Mouse (Mus musculus) hindbrain, embryonic 10.5 days (tissue): Measurements from ENCODE around the gene Rnf212. TPM values are rescaled to one million over a fixed set of nuclear protein-coding genes. Genes with fewer than 3 reads are reported as not detected.

Source experiments
- DNase-seq: peaks from one replicate; pipeline ENCODE4 v3.0.0-alpha.2; 2017; ENCODE audit warnings: low spot score
- H3K27ac ChIP-seq: fragments of 300-500 bp; sonication (generic); 2 replicates; pipeline ENCODE4 v1.5.1; 2016; ENCODE audit warnings: mild to moderate bottlenecking, moderate library complexity
- H3K27me3 ChIP-seq: fragments of 300-500 bp; sonication (generic); 2 replicates; pipeline ENCODE4 v1.6.1; 2016; ENCODE audit warnings: mild to moderate bottlenecking; ENCODE audit not compliant: poor library complexity, insufficient read depth, severe bottlenecking
- H3K36me3 ChIP-seq: fragments of 300-500 bp; sonication (generic); 2 replicates; pipeline ENCODE4 v1.6.1; 2016; ENCODE audit warnings: mild to moderate bottlenecking, moderate library complexity
- H3K4me1 ChIP-seq: fragments of 300-500 bp; sonication (generic); replicated peaks from 2 replicates; pipeline ENCODE4 v1.6.1; 2016; ENCODE audit warnings: mild to moderate bottlenecking
- H3K4me3 ChIP-seq: fragments of 300-500 bp; sonication (generic); 2 replicates; pipeline ENCODE4 v1.5.1; 2016; ENCODE audit warnings: mild to moderate bottlenecking, moderate library complexity
- H3K9me3 ChIP-seq: fragments of 300-500 bp; sonication (generic); 2 replicates; pipeline ENCODE4 v1.6.1; 2016; ENCODE audit warnings: mild to moderate bottlenecking, moderate library complexity
- WGBS: fragments of 180-500 bp; shearing (Covaris S2); methylation state at CpG from one replicate; pipeline ENCODE4 v1.1.7; 2016; 5-methylcytosine and 5-hydroxymethylcytosine counted together
- polyA plus RNA-seq: library from polyadenylated mRNA; unstranded; fragments of >200 nt; fragmentation: Nextera tagmentation; extraction: Ambion mirVana; gene quantifications from 2 replicates; pipeline ENCODE4 v1.2.1, GENCODE M21; 2016

The Rnf212 gene
- polyA plus RNA-seq, 1 experiment from 2014 or later, result 0.25 TPM

DNA sequence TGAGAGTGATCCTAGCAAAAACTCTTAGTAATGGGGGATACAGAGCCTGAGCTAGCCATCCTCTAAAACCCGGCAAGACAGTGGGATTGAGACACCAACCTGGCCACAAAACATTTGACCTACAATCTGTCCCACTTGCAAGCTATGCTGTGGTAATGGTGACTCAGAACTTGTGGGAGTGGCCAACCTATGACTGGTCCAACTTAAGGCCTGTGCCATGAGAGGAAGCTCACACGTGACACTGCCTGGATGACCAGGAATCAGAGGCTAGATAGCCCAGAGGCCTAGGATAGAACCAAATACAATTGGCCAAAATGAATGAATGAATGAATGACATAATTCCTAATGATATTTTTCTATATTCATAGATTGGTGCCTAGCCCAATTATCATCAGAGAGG is 32.9 kb downstream of the Rnf212 start:
- 78% methylated on average over 2 of the region's 2 CpGs for WGBS
- no peaks in the 10 kb centered on the region for H3K27me3 ChIP-seq
- no peak overlapping the region for H3K27ac ChIP-seq
- no peaks in the 10 kb centered on the region for H3K4me1 ChIP-seq
- H3K4me3 ChIP-seq, result no peak overlapping the region
- no peak for DNase-seq
- no peaks in the 10 kb centered on the region for H3K36me3 ChIP-seq
- no peaks in the 10 kb centered on the region for H3K9me3 ChIP-seq

DNA sequence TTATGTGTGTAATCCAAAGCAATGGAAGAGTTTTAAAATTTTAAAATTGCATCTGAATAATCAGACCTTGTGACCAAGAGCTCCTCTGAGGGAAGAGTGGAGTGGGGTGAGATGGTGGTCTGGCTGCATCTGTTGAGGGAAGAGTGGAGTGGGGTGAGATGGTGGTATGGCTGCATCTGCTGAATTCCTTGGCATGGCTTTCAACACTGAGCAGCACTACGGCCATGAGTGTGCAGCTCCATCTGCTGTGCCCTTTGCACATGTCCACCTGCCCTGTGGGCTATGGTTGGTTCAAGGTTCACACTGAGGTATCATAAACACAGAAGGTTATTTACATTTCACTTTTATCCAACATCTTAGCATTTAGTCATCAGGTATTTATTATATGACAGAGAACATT is 47.4 kb downstream of the Rnf212 start:
- Histone ChIP-seq H3K36me3 (no peaks in the 10 kb centered on the region), H3K4me1 (no peaks in the 10 kb centered on the region), H3K4me3 (no peak overlapping the region), H3K9me3 (no peaks in the 10 kb centered on the region), H3K27me3 (no peaks in the 10 kb centered on the region), H3K27ac (no peak overlapping the region)
- DNase-seq, result no peak
- 83% methylated on average over 1 of the region's 1 CpGs for WGBS

DNA sequence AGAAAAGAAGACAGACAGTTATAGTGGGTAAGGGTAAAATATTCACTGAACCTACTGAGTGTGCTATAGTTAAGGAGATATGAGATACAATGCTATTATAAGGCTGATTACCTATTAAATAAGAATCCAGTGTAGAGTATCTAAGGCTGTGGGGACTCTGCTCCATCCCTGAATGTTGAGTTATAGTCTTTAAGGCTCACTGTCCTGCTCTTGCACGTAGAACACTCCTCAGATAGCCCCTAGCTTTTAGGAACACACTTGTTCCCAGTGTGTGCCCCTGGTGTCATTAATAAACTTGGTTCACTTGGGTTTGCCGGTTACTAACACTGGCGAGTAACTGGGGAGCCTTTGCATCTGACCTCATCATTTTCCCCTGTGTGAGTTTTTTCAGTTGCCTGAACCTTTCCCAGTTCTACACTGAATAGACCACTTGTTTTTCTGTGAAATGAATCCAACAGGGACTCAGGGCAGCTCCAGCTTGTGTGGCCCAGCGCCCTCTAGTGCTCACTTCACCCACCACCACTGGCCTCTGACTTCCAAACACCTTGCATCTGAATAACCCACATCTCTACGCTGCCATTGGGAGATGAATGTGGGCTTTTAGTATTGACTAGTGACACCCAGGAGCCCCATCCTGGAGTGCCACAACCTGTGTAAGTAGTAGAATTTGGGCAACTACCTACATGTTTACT is 48.1 kb downstream of the Rnf212 start:
- 24% methylated on average over 5 of the region's 5 CpGs for WGBS
- Histone ChIP-seq H3K27me3 (no peaks in the 10 kb centered on the region), H3K4me1 (no peaks in the 10 kb centered on the region), H3K9me3 (no peaks in the 10 kb centered on the region), H3K4me3 (no peak overlapping the region), H3K36me3 (no peaks in the 10 kb centered on the region), H3K27ac (no peak overlapping the region)
- DNase-seq, result peak; percentile 72

GRCm38 (mm10) chr5:108724006-108724405 is 50.8 kb downstream of the Rnf212 start:
- 0 out of 2 replicates have a peak, but pooled peaks cover 3% of the 10 kb centered on the region for H3K4me1 ChIP-seq
- no peak overlapping the region for H3K4me3 ChIP-seq
- no peak overlapping the region for H3K27ac ChIP-seq
- DNase-seq, result no peak
- H3K9me3 ChIP-seq, result no peaks in the 10 kb centered on the region
- no peaks in the 10 kb centered on the region for H3K36me3 ChIP-seq
- WGBS, result 71% methylated on average over 2 of the region's 2 CpGs
- no peaks in the 10 kb centered on the region for H3K27me3 ChIP-seq

DNA sequence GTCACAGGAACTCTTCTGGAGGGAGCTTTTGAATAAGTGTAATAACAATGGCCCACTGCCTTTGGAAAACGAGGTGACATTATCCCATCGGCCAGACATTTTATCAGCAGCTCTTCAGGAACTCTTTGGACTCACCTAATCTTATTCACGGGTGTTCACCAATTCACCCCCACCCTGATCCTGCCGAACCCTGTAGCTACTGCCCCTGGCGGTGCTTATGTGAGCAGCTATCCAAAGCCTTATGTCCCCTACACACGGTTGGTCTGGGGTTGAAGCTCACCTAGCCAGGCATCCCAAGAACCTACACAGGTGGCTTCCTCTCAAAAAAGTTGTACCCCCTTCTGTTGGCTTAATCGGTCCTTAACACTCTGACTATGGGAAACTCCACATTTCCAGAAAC is 55.0 kb downstream of the Rnf212 start:
- no peak for DNase-seq
- Histone ChIP-seq H3K4me3 (no peak overlapping the region), H3K27ac (no peak overlapping the region), H3K27me3 (no peaks in the 10 kb centered on the region), H3K4me1 (peaks cover 18% of the 10 kb centered on the region), H3K9me3 (no peaks in the 10 kb centered on the region), H3K36me3 (no peaks in the 10 kb centered on the region)
- 68% methylated on average over 7 of the region's 7 CpGs for WGBS

- H3K27ac ChIP-seq, result peak overlapping the region; percentile 62
- peaks cover 25% of the 10 kb centered on the region for H3K4me1 ChIP-seq
- no peak for DNase-seq
- 35% methylated on average over 4 of the region's 4 CpGs for WGBS
- no peaks in the 10 kb centered on the region for H3K9me3 ChIP-seq
- H3K36me3 ChIP-seq, result no peaks in the 10 kb centered on the region
- no peaks in the 10 kb centered on the region for H3K27me3 ChIP-seq
- no peak overlapping the region for H3K4me3 ChIP-seq
These were observed 56.7 kb downstream of the Rnf212 start for GRCm38 (mm10) chr5:108718051-108718450.

DNA sequence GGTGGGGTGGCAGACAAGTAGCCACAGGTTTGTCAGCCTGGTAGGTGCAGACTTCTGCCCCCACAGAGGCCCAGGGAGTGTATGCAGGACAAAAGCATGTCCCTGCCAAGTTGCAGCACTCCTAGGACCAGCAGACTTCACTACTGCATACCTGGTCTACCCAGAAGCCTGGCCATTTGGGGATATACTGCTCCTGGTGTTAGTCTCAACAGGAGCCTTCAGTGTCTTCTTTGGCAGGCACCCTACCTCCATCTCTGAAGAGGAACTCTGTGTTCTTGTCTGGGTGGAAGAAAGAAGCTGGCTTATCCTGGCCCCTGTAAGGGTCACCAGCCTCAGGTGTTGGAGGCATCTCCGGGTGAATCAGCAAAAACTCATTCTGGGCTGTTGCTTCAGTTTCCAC is 58.8 kb downstream of the Rnf212 start:
- H3K9me3 ChIP-seq, result no peaks in the 10 kb centered on the region
- DNase-seq, result no peak
- H3K4me1 ChIP-seq, result peaks cover 25% of the 10 kb centered on the region
- no peak overlapping the region for H3K27ac ChIP-seq
- H3K27me3 ChIP-seq, result no peaks in the 10 kb centered on the region
- 76% methylated on average over 1 of the region's 1 CpGs for WGBS
- H3K4me3 ChIP-seq, result no peak overlapping the region
- H3K36me3 ChIP-seq, result no peaks in the 10 kb centered on the region

DNA sequence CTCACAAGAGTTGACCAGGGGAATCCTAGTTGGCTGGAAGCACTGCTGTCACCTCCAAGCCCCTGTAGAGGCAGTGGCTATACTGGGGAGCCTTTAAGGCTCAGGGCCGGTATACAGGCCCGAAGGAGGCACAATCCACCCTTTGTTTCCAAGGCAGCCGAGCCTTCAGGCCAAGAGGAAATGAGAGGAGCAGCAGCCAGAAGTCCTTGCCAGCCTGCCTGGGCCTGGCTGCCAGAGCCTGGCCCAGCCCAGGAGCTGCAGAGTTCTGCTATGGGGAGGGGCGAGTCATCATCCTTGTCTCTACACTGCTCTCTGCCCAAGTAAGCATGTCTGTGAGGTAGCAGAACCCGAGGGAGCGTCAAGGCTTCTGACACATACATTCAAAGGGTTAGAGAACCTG is 60.6 kb downstream of the Rnf212 start:
- Histone ChIP-seq H3K4me3 (no peak overlapping the region), H3K36me3 (no peaks in the 10 kb centered on the region), H3K27me3 (no peaks in the 10 kb centered on the region), H3K9me3 (no peaks in the 10 kb centered on the region), H3K27ac (no peak overlapping the region), H3K4me1 (peaks cover 26% of the 10 kb centered on the region)
- no peak for DNase-seq
- 68% methylated on average over 6 of the region's 6 CpGs for WGBS

DNA sequence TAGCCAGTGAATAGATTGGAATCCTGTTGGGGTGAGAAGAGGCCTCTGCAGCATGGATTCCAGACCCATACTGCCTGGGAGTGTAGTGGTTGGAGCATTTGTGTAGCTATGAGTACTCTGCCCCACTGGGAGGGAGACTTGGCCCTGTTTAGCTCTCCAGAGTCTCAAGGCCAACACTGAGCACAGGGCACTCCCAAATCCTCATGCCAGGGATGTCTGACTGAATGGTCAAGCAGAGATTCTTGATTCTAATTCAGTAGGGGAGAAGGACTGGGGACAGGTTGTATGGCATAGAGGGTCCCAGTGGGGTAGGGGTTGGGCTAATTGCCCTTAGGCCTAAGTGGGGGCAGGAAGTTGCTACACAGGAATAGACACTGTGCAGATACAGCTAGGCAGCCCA is 61.1 kb downstream of the Rnf212 start:
- no peak overlapping the region for H3K4me3 ChIP-seq
- no peak for DNase-seq
- H3K36me3 ChIP-seq, result 0 out of 2 replicates have a peak, but pooled peaks cover 2% of the 10 kb centered on the region
- peaks cover 23% of the 10 kb centered on the region for H3K4me1 ChIP-seq
- H3K27me3 ChIP-seq, result no peaks in the 10 kb centered on the region
- H3K9me3 ChIP-seq, result no peaks in the 10 kb centered on the region
- no peak overlapping the region for H3K27ac ChIP-seq

- H3K27me3 ChIP-seq, result no peaks in the 10 kb centered on the region
- no peak for DNase-seq
- no peak overlapping the region for H3K27ac ChIP-seq
- H3K9me3 ChIP-seq, result no peaks in the 10 kb centered on the region
- no peak overlapping the region for H3K4me3 ChIP-seq
- 79% methylated on average over 2 of the region's 2 CpGs for WGBS
- peaks cover 17% of the 10 kb centered on the region for H3K4me1 ChIP-seq
- H3K36me3 ChIP-seq, result peaks cover 8% of the 10 kb centered on the region; the same call in 1 of the 2 replicates
These were observed 61.7 kb downstream of the Rnf212 start for GRCm38 (mm10) chr5:108713096-108713495.

DNA sequence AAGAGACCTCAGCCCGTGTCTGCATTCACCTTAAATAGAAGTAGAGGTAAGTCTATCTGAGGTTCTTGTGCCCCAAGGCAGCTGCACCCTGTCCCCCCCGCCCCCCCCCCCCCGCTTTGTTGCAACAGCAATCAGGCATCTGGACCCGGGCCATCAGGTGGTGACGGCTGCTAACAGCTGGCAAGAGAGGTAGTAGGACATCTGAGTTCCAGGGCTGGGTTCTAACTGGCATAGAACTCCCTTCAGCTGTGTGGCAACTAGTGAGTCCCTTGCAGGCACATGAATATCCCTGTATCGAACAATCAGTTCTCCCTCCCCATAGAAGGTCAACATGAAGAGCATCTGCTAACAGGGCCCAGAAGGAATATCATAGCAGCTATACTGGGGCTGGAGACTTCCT is 62.8 kb downstream of the Rnf212 start:
- Histone ChIP-seq H3K27ac (no peak overlapping the region), H3K4me3 (no peak overlapping the region), H3K27me3 (no peaks in the 10 kb centered on the region), H3K36me3 (peaks cover 17% of the 10 kb centered on the region; the same call in 1 of the 2 replicates), H3K9me3 (no peaks in the 10 kb centered on the region), H3K4me1 (peaks cover 10% of the 10 kb centered on the region; the same call in 1 of the 2 replicates)
- no peak for DNase-seq
- WGBS, result 77% methylated on average over 6 of the region's 6 CpGs

DNA sequence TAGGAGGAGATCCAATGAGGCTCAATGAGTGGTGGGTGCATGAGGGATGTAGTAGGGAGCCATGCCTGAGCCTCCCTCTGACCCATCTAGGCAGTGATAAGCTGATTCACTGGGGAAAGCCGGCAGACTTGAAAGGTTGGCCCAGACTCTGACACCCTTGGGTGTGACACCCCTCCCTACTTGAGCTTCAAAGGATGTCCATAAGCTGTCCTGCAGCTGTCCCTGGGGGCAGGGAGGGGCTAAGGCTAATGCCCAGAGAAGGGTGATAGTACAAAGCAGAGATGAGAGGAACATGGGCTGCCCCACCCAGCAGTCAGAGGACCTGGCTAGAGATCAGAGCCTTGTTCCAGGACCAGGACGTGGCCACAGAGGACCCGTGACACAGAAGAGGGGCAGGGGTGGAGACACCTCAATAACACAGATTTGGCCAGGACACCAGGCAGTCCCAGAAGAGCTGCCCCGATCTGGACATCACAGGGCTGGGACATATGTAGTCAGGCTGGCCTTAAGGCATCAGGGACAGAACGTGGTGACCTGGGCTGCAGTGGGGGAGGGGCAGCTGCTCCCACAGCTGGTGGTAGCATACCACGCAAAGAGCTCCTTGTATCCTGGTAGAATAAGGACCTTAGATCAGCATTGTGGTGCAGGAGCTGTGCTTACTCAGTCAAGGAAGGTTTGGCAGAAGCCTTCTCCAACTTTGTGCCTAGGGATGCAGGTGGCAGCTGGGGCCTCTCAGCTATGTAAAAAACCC is 65.6 kb downstream of the Rnf212 start:
- Histone ChIP-seq H3K36me3 (peaks cover 45% of the 10 kb centered on the region), H3K27me3 (no peaks in the 10 kb centered on the region), H3K4me1 (peaks cover 8% of the 10 kb centered on the region), H3K9me3 (no peaks in the 10 kb centered on the region), H3K4me3 (no peak overlapping the region), H3K27ac (peak overlapping the region; percentile 37; the same call in 1 of the 2 replicates)
- DNase-seq, result no peak
- 64% methylated on average over 6 of the region's 6 CpGs for WGBS

- Histone ChIP-seq H3K27ac (peak overlapping the region; percentile 37), H3K4me3 (no peak overlapping the region), H3K4me1 (peaks cover 13% of the 10 kb centered on the region), H3K36me3 (peaks cover 52% of the 10 kb centered on the region), H3K9me3 (no peaks in the 10 kb centered on the region), H3K27me3 (no peaks in the 10 kb centered on the region)
- 91% methylated on average over 1 of the region's 1 CpGs for WGBS
- no peak for DNase-seq
These were observed 66.4 kb downstream of the Rnf212 start for GRCm38 (mm10) chr5:108708419-108708818.
